Mouse (Mus musculus) liver, adult 2 months (tissue): Measurements from ENCODE around the gene Agpat1. TPM values are rescaled to one million over a fixed set of nuclear protein-coding genes. Genes with fewer than 3 reads are reported as not detected.

Experiments used
- DNase-seq: peaks from one replicate; pipeline ENCODE4 v3.0.0-alpha.2; 2011; ENCODE audit warnings: low read depth, low spot score; ENCODE audit errors: extremely low read depth
- H3K27ac ChIP-seq: fragments of 200-500 bp; replicated peaks from 2 replicates; pipeline ENCODE4 v1.5.1; 2012; ENCODE audit warnings: low read depth, mild to moderate bottlenecking, control low read depth, inconsistent platforms, low read length; ENCODE audit not compliant: insufficient read depth
- H3K27me3 ChIP-seq: fragments of 200-500 bp; 2 replicates; pipeline ENCODE4 v1.6.1; 2012; ENCODE audit warnings: mild to moderate bottlenecking, moderate library complexity, low read length, inconsistent platforms; ENCODE audit not compliant: control insufficient read depth, insufficient read depth
- H3K36me3 ChIP-seq: fragments of 200-500 bp; 2 replicates; pipeline ENCODE4 v1.6.1; 2012; ENCODE audit warnings: low read length, inconsistent platforms; ENCODE audit not compliant: control insufficient read depth, insufficient read depth
- H3K4me1 ChIP-seq: fragments of 200-500 bp; 2 replicates; pipeline ENCODE4 v1.6.1; 2011; ENCODE audit warnings: low read length; ENCODE audit not compliant: control insufficient read depth, insufficient read depth
- H3K4me3 ChIP-seq: fragments of 200-500 bp; 2 replicates; pipeline ENCODE4 v1.5.1; 2011; ENCODE audit warnings: low read depth, mild to moderate bottlenecking, control low read depth, low read length, moderate library complexity; ENCODE audit not compliant: insufficient read depth
- H3K79me2 ChIP-seq: fragments of 200-500 bp; 2 replicates; pipeline ENCODE4 v1.6.1; 2012; ENCODE audit warnings: inconsistent platforms, mild to moderate bottlenecking, low read length, moderate library complexity; ENCODE audit not compliant: control insufficient read depth, insufficient read depth
- H3K9ac ChIP-seq: fragments of 200-500 bp; 2 replicates; pipeline ENCODE4 v1.6.1; 2012; ENCODE audit warnings: low read depth, mild to moderate bottlenecking, control low read depth, inconsistent platforms, low read length
- CTCF ChIP-seq: fragments of 200-500 bp; IDR thresholded peaks from 2 replicates; pipeline ENCODE4 v1.5.1; 2011; ENCODE audit warnings: low read depth, low read length, control low read depth
- POLR2A ChIP-seq: fragments of 200-500 bp; IDR thresholded peaks from 2 replicates; pipeline ENCODE4 v1.6.1; 2011; ENCODE audit warnings: low read length, control low read depth; ENCODE audit not compliant: insufficient read depth; ENCODE audit errors: extremely low read depth
- WGBS: fragments of 180-500 bp; shearing (Covaris S2); methylation state at CpG from one replicate; pipeline ENCODE4 v1.1.7; 2018; 5-methylcytosine and 5-hydroxymethylcytosine counted together
- polyA plus RNA-seq: library from polyadenylated mRNA; depleted of rRNA; stranded (reverse); fragments of >200 nt; gene quantifications from 2 replicates; pipeline ENCODE4 v1.2.3, GENCODE M21; 2012
- total RNA-seq: library from RNA; depleted of rRNA; stranded (reverse); fragments of >200 nt; gene quantifications from 2 replicates; pipeline ENCODE4 v1.2.3, GENCODE M21; 2014

The Agpat1 gene
- total and polyA plus RNA-seq, 2 experiments: 4.3 to 40.5 TPM

DNA sequence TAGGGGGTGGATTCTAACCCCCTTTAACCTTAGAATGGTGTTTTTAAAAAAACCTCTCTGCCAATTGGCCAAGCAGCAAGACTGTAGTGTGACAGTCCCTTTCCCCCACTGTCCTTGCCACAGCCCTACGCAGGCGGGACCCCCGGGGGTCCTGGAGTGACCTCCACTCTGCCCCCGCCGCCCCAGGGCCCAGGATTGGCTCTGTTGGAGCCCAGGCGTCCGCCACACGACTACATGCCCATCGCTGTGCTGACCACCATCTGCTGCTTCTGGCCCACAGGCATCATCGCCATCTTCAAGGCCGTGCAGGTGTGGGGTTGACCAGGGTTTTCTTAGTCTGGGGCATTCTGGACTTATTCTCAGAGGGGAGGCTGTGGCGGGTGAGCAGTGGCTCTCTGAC lies 27.6 kb downstream of the Agpat1 start:
- Histone ChIP-seq H3K4me3 (no peak overlapping the region), H3K9ac (0 out of 2 replicates have a peak overlapping the region, but pooled peaks have one; percentile 16), H3K4me1 (no peaks in the 10 kb centered on the region), H3K27ac (no peak overlapping the region), H3K27me3 (no peaks in the 10 kb centered on the region), H3K79me2 (no peaks in the 10 kb centered on the region), H3K36me3 (no peaks in the 10 kb centered on the region)
- WGBS: 27% methylated on average over 12 of the region's 12 CpGs
- no peak for TF ChIP-seq CTCF
- no peak for DNase-seq

DNA sequence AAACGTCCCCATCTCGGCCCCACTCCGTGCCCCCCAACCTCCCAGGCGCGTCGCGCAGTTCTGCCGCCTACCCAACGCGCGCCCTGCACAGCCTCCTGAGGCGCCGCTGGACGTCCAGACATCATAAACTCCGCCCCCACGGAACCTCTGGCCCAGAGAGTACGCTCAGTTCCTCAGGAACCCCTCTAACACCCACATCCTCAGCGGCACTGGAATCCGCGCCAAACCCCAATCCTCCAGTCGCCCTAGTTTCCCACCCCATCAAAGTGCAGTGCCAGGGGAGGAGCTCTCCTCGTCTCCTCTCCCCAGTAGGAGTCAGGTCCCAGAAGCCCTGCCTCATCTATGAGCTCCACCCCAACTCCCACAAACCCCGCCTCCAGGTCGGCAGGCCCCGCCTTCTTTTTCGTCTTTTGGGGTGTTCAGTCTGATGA lies 28.2 kb downstream of the Agpat1 start:
- Histone ChIP-seq H3K79me2 (no peaks in the 10 kb centered on the region), H3K4me1 (no peaks in the 10 kb centered on the region), H3K9ac (peak overlapping the region; percentile 6; the same call in 1 of the 2 replicates), H3K27ac (no peak overlapping the region), H3K27me3 (no peaks in the 10 kb centered on the region), H3K4me3 (peak overlapping the region; percentile 25; the same call in 1 of the 2 replicates), H3K36me3 (no peaks in the 10 kb centered on the region)
- peak; percentile 48 for DNase-seq
- TF ChIP-seq CTCF (no peak), POLR2A (no peak)
- WGBS: 7% methylated on average over 26 of the region's 26 CpGs

- Histone ChIP-seq H3K79me2 (no peaks in the 10 kb centered on the region), H3K27ac (no peak overlapping the region), H3K9ac (no peak overlapping the region), H3K36me3 (no peaks in the 10 kb centered on the region), H3K4me3 (no peak overlapping the region), H3K27me3 (no peaks in the 10 kb centered on the region), H3K4me1 (no peaks in the 10 kb centered on the region)
- DNase-seq: no peak
- TF ChIP-seq POLR2A (no peak), CTCF (no peak)
- 77% methylated on average over 2 of the region's 2 CpGs for WGBS
Observed at GRCm38 (mm10) chr17:34635671-34636070, 31.6 kb downstream of the Agpat1 start.

- Histone ChIP-seq H3K27me3 (no peaks in the 10 kb centered on the region), H3K36me3 (no peaks in the 10 kb centered on the region), H3K4me1 (no peaks in the 10 kb centered on the region), H3K79me2 (no peaks in the 10 kb centered on the region), H3K9ac (no peak overlapping the region; the same call in 1 of the 2 replicates), H3K4me3 (peak overlapping the region; percentile 28), H3K27ac (peak overlapping the region; percentile 5; the same call in 1 of the 2 replicates)
- no peak for DNase-seq
- 70% methylated on average over 3 of the region's 3 CpGs for WGBS
- TF ChIP-seq CTCF: no peak
- TF ChIP-seq POLR2A: no peak
Observed at GRCm38 (mm10) chr17:34637459-34637858, 33.4 kb downstream of the Agpat1 start.

- Histone ChIP-seq H3K27me3 (no peaks in the 10 kb centered on the region), H3K27ac (no peak overlapping the region), H3K9ac (no peak overlapping the region), H3K4me3 (no peak overlapping the region), H3K36me3 (no peaks in the 10 kb centered on the region), H3K79me2 (no peaks in the 10 kb centered on the region), H3K4me1 (no peaks in the 10 kb centered on the region)
- TF ChIP-seq CTCF (no peak), POLR2A (no peak)
- no peak for DNase-seq
- WGBS: 95% methylated on average over 7 of the region's 7 CpGs
Observed at GRCm38 (mm10) chr17:34639461-34640255, 35.6 kb downstream of the Agpat1 start.

- no peaks in the 10 kb centered on the region for H3K36me3 ChIP-seq
- no peak overlapping the region for H3K4me3 ChIP-seq
- no peak overlapping the region for H3K9ac ChIP-seq
- H3K79me2 ChIP-seq: no peaks in the 10 kb centered on the region; the same call in 1 of the 2 replicates
- TF ChIP-seq CTCF: peak; percentile 20; the same call in 1 of the 2 replicates
- no peak for TF ChIP-seq POLR2A
- WGBS: 70% methylated on average over 11 of the region's 11 CpGs
- DNase-seq: no peak
- H3K27me3 ChIP-seq: no peaks in the 10 kb centered on the region
- no peak overlapping the region for H3K27ac ChIP-seq
- peaks cover 3% of the 10 kb centered on the region for H3K4me1 ChIP-seq
Observed at GRCm38 (mm10) chr17:34640778-34641601, 36.9 kb downstream of the Agpat1 start.
